Mouse (Mus musculus): ENCODE measurements around the gene Dok3. TPM values are rescaled to one million over a fixed set of nuclear protein-coding genes. Genes with fewer than 3 reads are reported as not detected.

Gene Dok3
- polyA plus RNA-seq, 1 experiment = 15.9 TPM

DNA sequence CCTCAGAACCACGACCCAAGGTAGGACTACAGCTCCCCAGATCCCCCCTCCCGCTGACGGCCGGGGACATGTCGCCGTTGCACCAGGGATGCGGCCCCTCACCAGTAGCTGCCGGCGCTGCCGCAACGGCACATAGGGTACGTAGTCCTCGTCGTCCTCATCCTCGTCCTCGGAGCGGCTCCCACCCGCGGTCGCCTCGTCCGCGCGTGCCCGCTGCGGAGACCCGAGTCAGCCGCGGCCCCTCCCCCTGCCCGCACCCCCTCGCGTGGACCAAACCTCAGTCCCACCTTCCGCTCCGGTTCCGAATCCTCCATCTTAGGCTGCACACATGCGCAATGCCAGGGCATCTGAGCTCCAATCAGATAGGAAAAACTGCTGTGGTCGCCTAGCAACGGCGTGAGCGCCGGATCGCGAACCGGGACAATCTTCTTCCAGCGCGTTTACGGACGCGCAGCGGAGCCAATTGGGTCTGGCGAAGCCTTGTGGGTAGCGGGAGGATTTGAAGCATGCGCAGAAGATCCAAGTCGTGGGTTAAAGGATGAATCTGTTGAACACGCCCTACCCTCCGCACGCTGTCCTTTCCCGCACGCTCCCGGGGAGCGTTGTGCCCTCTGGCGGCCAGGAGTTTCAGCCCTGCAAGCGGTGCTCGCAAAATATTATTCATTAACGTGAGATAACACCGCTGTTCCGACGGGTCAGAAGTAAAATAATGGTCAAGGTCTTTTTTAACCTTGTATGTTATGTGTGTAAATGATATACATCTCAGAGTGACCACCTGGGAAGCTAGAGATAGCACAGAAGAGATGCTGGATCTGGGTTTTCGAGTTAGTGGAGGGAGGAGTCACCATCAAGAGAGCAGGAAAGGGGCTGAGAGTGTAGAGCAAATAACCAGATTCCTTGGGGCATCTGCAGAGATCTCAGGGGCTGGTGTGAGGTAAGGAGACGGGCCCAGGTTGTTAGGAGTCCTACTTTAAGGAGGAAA lies 7.4 kb upstream of the Dok3 start, which contains the start of gene Ddx41:
Gene Ddx41 (minus strand): TSS at position 465 of the 982 bp plus-strand sequence.
- TF ChIP-seq CTCF (IDR thresholded peaks at IDR 0.05; ENCODE audit: borderline replicate concordance, extremely low read depth, insufficient read depth, insufficient read length) (peak; percentile 87), POLR2A (IDR thresholded peaks at IDR 0.05; ENCODE audit: borderline replicate concordance, extremely low read depth, insufficient read depth, insufficient read length, poor library complexity, severe bottlenecking) (peak; percentile 35; the same call in 1 of the 2 replicates)
- peak; percentile 100 for DNase-seq (ENCODE audit: low read depth)

DNA sequence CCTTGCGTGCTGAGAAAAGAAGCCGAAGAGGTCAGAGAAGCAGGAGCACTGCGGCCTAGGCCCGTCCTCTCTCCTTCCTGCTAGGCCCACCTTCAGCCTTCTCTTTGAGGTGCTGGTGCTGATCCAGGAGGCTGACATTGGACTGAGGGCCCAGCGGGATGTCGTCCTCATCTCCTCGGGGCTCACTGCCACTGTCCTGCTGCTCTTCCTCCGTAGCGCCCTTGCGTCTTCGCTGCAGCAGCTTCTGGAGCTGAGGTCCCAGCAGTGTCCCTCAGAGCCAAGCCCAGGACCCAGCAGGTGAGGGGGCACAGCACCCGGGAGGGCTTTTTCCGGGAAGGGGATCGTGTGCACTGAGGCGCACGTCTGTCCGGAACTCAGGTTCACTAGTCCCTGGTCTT lies 6.7 kb upstream of the Dok3 start:
- no peak for DNase-seq (ENCODE audit: low read depth)
- no peak for TF ChIP-seq CTCF (IDR thresholded peaks at IDR 0.05; ENCODE audit: borderline replicate concordance, extremely low read depth, insufficient read depth, insufficient read length)
- TF ChIP-seq POLR2A (IDR thresholded peaks at IDR 0.05; ENCODE audit: borderline replicate concordance, extremely low read depth, insufficient read depth, insufficient read length, poor library complexity, severe bottlenecking) = no peak

DNA sequence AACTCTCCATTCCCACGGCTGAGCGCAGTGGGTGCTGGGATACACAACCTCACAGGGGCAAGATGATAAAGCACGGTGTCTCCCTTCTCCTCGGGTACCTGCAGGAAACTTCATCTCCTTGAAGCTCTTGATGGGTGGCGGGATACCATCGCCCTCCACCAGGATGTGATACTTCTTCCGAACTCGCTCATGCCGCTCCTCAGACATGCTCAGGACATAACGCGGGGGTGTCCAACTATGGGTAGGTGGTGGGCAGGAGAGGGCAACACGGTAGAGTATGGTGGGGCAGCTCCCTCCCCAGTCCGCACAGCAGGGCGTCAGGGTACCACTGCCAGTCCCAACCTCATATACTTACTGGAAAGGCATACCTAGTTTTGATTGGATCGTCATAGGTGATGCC lies 6.1 kb upstream of the Dok3 start:
- TF ChIP-seq POLR2A (IDR thresholded peaks at IDR 0.05; ENCODE audit: borderline replicate concordance, extremely low read depth, insufficient read depth, insufficient read length, poor library complexity, severe bottlenecking) (no peak), CTCF (IDR thresholded peaks at IDR 0.05; ENCODE audit: borderline replicate concordance, extremely low read depth, insufficient read depth, insufficient read length) (no peak)
- DNase-seq (ENCODE audit: low read depth) = no peak

DNA sequence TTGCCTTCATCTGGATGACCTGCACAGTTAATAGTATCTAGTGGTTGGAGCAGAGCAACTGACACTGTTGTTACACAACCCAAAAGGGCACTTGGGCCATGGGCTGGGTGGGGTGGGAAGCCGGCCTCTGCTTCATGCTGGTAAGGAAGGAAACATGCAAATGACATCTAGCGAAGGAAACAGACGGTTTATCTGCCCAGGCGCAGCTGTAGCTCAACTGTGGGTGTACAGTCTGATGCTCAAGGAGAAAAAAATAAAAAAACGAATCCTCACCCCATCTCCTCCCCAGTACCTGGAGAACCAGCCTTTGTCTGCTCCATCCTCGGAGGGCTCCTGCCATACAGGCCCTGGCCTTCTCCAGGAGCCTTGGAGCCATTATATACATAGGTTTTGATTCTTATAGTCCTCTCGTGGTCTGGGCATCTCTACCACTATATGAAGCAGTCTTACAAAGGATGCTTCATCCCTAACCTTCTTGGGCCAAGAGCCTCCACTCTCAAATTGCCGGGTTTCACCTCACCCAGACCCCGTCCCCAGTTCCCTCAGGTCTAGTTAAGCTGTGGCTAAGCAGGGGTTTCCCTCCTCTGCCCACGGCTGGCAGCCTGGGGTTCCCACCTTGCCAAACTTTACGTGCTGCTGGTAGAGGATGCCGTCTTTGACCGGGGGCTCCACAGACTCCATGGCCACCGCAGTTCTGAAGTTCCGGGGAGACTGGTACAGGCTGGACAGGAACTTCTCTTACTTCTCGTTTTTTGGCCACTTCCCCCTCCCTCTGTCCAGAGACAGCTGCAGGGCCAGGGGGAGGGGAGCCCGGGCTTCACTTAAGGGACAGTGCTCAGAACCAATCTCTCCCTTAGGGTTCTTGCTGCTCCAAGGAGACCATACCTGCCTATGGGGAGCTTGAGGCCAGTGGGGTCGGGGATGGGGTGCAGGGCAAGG lies 993 bp downstream of the Dok3 start:
- no peak for DNase-seq (ENCODE audit: low read depth)
- TF ChIP-seq POLR2A (IDR thresholded peaks at IDR 0.05; ENCODE audit: borderline replicate concordance, extremely low read depth, insufficient read depth, insufficient read length, poor library complexity, severe bottlenecking) = no peak
- no peak for TF ChIP-seq CTCF (IDR thresholded peaks at IDR 0.05; ENCODE audit: borderline replicate concordance, extremely low read depth, insufficient read depth, insufficient read length)

DNA sequence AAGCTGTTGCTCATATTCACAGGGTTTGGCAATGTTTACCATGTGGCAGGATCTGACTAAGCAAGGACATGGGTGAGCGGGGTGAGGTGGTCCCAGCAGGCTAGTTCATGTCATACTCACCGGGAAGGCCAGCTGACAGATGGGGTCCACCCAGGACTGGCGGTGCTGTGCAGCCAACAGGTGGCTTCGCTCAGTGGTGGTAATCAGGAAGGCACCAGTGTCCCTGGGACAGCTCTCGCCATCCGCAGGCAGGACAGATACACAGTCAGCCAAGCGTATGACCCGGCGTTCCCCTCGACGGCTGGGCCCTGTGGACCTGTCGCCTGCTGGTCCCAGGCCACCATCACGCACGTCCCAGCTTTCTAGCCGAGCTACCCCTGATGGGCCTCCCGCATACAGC lies 1.9 kb downstream of the Dok3 start:
- no peak for TF ChIP-seq POLR2A (IDR thresholded peaks at IDR 0.05; ENCODE audit: borderline replicate concordance, extremely low read depth, insufficient read depth, insufficient read length, poor library complexity, severe bottlenecking)
- TF ChIP-seq CTCF (IDR thresholded peaks at IDR 0.05; ENCODE audit: borderline replicate concordance, extremely low read depth, insufficient read depth, insufficient read length) = no peak
- DNase-seq (ENCODE audit: low read depth) = no peak

DNA sequence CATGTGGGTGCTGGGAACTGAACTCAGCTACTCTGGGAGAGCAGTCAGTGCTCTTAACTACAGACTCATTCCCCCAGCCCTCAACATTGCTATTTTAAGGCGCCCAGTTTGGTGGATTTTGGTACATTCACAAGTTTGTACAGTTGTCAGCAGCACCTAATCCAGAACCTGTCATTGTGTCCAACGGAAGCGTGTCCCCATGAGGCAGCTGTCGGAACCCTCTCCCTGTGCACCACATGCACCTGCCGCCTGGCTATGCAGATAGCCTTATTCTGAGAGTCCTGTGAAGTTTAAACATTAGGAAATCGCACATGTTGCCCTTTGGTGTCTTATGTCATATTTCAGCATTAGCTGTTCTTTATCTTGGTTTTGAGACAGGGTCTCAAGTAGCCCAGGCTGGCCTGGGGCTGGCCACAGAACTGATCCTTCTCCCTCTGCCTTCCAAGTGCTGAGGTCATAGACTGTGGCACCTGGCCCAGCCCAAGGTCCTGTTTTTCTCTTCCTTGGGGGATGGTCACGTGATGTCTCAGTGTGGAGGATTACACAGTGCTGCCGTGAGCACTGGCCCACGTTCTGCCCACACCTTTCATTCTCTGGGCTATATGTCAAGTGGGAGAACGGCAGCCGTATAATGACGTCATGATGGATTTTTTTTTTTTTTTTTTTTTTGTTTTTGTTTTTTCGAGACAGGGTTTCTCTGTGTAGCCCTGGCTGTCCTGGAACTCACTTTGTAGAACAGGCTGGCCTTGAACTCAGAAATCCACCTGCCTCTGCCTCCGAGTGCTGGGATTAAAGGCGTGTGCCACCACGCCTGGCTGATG lies 3.2 kb downstream of the Dok3 start:
- no peak for TF ChIP-seq POLR2A (IDR thresholded peaks at IDR 0.05; ENCODE audit: borderline replicate concordance, extremely low read depth, insufficient read depth, insufficient read length, poor library complexity, severe bottlenecking)
- TF ChIP-seq CTCF (IDR thresholded peaks at IDR 0.05; ENCODE audit: borderline replicate concordance, extremely low read depth, insufficient read depth, insufficient read length) = no peak
- no peak for DNase-seq (ENCODE audit: low read depth)

DNA sequence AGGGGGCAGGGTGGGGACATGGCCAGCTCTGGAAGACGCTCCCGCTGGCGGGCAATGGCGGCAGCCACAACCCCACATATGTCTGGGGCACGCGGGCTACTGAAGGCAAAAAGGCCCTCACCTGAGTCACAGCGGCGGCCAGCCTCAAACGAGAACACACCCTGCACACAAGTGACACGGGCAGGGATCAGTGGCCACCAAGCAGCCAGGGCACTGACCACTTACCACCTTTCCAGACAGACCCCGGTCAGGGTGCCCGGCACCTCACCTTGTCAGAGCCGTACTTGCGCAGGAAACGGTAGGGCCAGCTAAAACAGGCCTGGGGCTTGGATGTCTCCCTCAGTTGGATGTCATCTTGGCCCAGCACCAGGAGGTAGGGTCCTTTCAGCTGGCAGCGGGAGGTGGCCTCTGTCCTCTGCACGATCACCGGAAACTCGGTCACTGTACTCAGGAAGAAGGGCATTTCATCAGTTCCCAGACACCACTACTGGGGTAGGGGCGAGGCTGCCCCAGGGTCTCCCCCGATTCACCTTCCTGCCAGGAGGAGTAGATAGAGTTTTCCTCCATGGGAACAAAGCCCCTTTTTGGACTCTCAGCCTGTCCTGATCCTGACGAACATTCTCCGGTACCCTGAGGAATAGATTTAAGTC lies 5.0 kb downstream of the Dok3 start:
- DNase-seq (ENCODE audit: low read depth) = no peak
- TF ChIP-seq POLR2A (IDR thresholded peaks at IDR 0.05; ENCODE audit: borderline replicate concordance, extremely low read depth, insufficient read depth, insufficient read length, poor library complexity, severe bottlenecking) (no peak), CTCF (IDR thresholded peaks at IDR 0.05; ENCODE audit: borderline replicate concordance, extremely low read depth, insufficient read depth, insufficient read length) (no peak)

DNA sequence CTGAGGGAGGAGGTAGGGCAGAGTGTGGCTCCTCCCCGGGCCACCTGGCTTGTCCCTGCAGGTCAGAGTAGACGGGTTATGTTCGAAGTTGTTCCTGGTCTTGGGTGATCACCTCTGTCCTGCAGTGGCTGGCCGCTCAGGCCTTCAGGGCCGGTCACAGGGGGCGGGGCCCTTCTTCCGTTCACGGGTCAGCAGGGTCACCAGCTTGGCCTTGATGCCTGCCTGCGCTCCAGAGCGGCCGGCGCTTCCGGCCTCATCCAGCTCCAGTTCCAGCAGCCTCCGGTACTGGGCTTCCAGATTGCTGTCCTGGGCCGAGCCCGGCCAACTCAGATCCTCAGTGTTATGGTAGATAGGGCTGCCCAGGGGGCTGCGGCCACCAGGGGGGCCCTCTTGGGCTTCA lies 5.8 kb downstream of the Dok3 start:
- no peak for DNase-seq (ENCODE audit: low read depth)
- TF ChIP-seq CTCF (IDR thresholded peaks at IDR 0.05; ENCODE audit: borderline replicate concordance, extremely low read depth, insufficient read depth, insufficient read length) (no peak), POLR2A (IDR thresholded peaks at IDR 0.05; ENCODE audit: borderline replicate concordance, extremely low read depth, insufficient read depth, insufficient read length, poor library complexity, severe bottlenecking) (no peak)

DNA sequence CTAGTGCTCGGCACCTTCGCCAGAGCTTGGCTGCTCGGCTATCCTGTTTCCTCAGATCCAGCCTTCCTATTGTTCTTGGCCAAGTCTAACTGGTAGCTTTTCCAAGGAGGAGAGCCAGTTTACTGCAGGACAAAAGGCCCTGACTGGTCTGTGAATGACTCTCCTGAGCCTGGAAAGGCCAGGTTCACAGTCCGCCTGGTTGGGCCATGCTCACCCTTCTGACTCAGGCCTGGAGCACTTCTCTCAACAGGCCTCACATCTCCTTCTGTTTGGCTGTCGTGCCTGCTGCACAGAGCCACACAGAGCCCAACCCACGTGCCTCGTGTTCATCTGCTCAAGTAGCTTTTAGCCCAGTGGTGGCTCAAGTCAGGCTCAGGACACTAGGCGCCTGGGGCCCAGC lies 6.4 kb downstream of the Dok3 start:
- no peak for DNase-seq (ENCODE audit: low read depth)
- TF ChIP-seq CTCF (IDR thresholded peaks at IDR 0.05; ENCODE audit: borderline replicate concordance, extremely low read depth, insufficient read depth, insufficient read length) (no peak), POLR2A (IDR thresholded peaks at IDR 0.05; ENCODE audit: borderline replicate concordance, extremely low read depth, insufficient read depth, insufficient read length, poor library complexity, severe bottlenecking) (no peak)

DNA sequence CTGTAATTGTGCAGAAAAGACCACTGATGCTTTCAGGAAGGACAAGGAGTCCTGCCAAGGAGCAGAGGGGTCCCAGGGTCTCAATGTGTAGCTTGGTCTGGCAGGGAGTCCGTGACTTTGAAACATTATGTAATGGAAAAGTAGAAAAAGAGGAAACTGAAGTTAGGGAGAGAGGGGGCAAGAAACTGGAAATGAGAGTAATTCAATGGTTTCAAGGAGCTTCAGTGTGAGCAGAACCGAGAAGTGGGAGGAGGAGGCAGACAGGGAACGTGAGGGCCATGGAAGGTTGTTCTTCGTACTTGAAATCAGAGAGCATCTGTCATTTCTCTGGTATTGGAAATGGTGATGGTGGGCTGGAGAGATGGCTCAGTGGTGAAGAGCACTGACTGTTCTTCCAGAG lies 9.5 kb downstream of the Dok3 start:
- DNase-seq (ENCODE audit: low read depth) = no peak
- no peak for TF ChIP-seq POLR2A (IDR thresholded peaks at IDR 0.05; ENCODE audit: borderline replicate concordance, extremely low read depth, insufficient read depth, insufficient read length, poor library complexity, severe bottlenecking)

All from brain, embryonic 14.5 days (tissue).